28 mouse cellular contexts compared by ENCODE assay signal in the genomic region with DNA sequence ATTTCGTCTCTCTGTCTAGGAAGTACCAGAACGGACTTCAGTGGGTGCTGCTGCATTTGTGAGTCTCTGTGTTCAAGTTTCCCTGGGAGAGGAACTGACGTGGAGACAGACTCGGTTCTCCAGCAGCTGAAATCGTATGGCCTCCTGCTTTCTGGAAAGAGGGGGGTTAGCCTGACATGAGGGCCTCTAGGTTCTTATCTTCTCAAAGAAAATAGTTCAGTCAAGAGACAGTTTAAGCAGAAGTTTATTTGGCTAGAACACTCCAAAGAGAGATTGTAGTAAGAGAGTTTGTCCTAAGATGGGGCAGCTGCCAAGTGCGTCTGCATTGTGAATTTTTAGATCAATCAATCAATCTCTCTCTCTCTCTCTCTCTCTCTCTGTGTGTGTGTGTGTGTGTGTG.
"Had no signal": no experiment of that assay in that cellular context is flagged by ENCODE, and none has a peak within 500 bp of the region (broad histone marks: within the 10 kb centered on the region; RNA-seq: fewer than 3 reads in every experiment).

No protein-coding gene starts in this region.

- DNase-seq: cerebellum, adult 2 months; cerebellum, adult 8-10 months; cerebellum, adult 9-10 months; cerebellum, adult 9-11 months; cerebellum, postnatal 10 days; cerebellum, postnatal 14 days; cerebellum, postnatal 25 days; cerebellum, postnatal 36 days; embryo, embryonic 11 days; forebrain, postnatal 0 days; gastrocnemius, adult 2 months; gastrocnemius, postnatal 10 days; gastrocnemius, postnatal 14 days; gastrocnemius, postnatal 25 days; gastrocnemius, postnatal 36 days; heart, adult 11 months; heart, adult 18-20 months had no signal

- H3K27me3 ChIP-seq: embryonic facial prominence, embryonic 12.5 days; embryonic facial prominence, embryonic 15.5 days; forebrain, embryonic 12.5 days; forebrain, embryonic 15.5 days had no signal

- H3K4me2 ChIP-seq: embryonic facial prominence, embryonic 12.5 days; embryonic facial prominence, embryonic 13.5 days; embryonic facial prominence, embryonic 15.5 days; forebrain, embryonic 12.5 days; forebrain, embryonic 13.5 days; forebrain, embryonic 15.5 days had no signal

- H3K4me1 ChIP-seq: embryonic facial prominence, embryonic 10.5 days; embryonic facial prominence, embryonic 12.5 days; embryonic facial prominence, embryonic 13.5 days; embryonic facial prominence, embryonic 15.5 days; forebrain, embryonic 12.5 days; forebrain, embryonic 15.5 days had no signal

- H3K27ac ChIP-seq: embryonic facial prominence, embryonic 10.5 days; embryonic facial prominence, embryonic 12.5 days; embryonic facial prominence, embryonic 13.5 days; embryonic facial prominence, embryonic 15.5 days; forebrain, embryonic 10.5 days; forebrain, embryonic 12.5 days; forebrain, embryonic 13.5 days; forebrain, embryonic 15.5 days; gastrocnemius, adult 2 months had no signal

- H3K4me3 ChIP-seq: embryonic facial prominence, embryonic 10.5 days; embryonic facial prominence, embryonic 12.5 days; embryonic facial prominence, embryonic 13.5 days; embryonic facial prominence, embryonic 15.5 days; erythroblast, embryonic 14.5 days; forebrain, embryonic 10.5 days; forebrain, embryonic 12.5 days; forebrain, embryonic 13.5 days; forebrain, embryonic 15.5 days; gastrocnemius, adult 2 months had no signal

- ATAC-seq: forebrain, embryonic 13.5 days; forebrain, embryonic 14.5 days; forebrain, embryonic 15.5 days; forebrain, embryonic 16.5 days; forebrain, postnatal 0 days had no signal

- H3K36me3 ChIP-seq: embryonic facial prominence, embryonic 10.5 days; embryonic facial prominence, embryonic 12.5 days; embryonic facial prominence, embryonic 13.5 days; embryonic facial prominence, embryonic 15.5 days; forebrain, embryonic 10.5 days; forebrain, embryonic 12.5 days; forebrain, embryonic 15.5 days had no signal

- H3K9me3 ChIP-seq: embryonic facial prominence, embryonic 10.5 days; embryonic facial prominence, embryonic 12.5 days; embryonic facial prominence, embryonic 13.5 days; embryonic facial prominence, embryonic 15.5 days; forebrain, embryonic 10.5 days; forebrain, embryonic 12.5 days; forebrain, embryonic 13.5 days; forebrain, embryonic 15.5 days had no signal

- H3K9ac ChIP-seq: embryonic facial prominence, embryonic 12.5 days; embryonic facial prominence, embryonic 13.5 days; embryonic facial prominence, embryonic 15.5 days; forebrain, embryonic 12.5 days; forebrain, embryonic 13.5 days; forebrain, embryonic 15.5 days; forebrain, postnatal 0 days had no signal
